Mouse (Mus musculus) liver, postnatal 0 days (tissue): ENCODE measurements around the gene AU040320. TPM values are rescaled to one million over a fixed set of nuclear protein-coding genes. Genes with fewer than 3 reads are reported as not detected.
A peak's percentile ranks its signal among the peaks of the same experiment; 100 is the strongest.

Experiments used
- ATAC-seq: fragments of 200-750 bp; cut with Nextera tagmentation; 2 replicates; pipeline ENCODE4 v1.8.0; 2017; ENCODE audit warnings: mild to moderate bottlenecking, moderate library complexity
- DNase-seq: peaks from one replicate; pipeline ENCODE4 v3.0.0-alpha.2; 2016
- H3K27ac ChIP-seq: fragments of 300-500 bp; sonication (generic); 2 replicates; pipeline ENCODE4 v1.5.1; 2014; ENCODE audit warnings: antibody characterized with exemption, moderate library complexity, mild to moderate bottlenecking, low read depth
- H3K27me3 ChIP-seq: fragments of 300-500 bp; sonication (generic); 2 replicates; pipeline ENCODE4 v1.6.1; 2014; ENCODE audit warnings: low read length, control low read depth, mixed read lengths; ENCODE audit not compliant: insufficient read depth
- H3K36me3 ChIP-seq: fragments of 300-500 bp; sonication (generic); replicated peaks from 2 replicates; pipeline ENCODE4 v1.6.1; 2014; ENCODE audit warnings: mild to moderate bottlenecking, control low read depth, low read length, moderate library complexity, mixed read lengths; ENCODE audit not compliant: insufficient read depth
- H3K4me1 ChIP-seq: fragments of 300-500 bp; sonication (generic); 2 replicates; pipeline ENCODE4 v1.6.1; 2014; ENCODE audit warnings: antibody characterized with exemption, mild to moderate bottlenecking, control low read depth; ENCODE audit not compliant: insufficient read depth
- H3K4me2 ChIP-seq: fragments of 300-500 bp; sonication (generic); 2 replicates; pipeline ENCODE4 v1.6.1; 2014; ENCODE audit warnings: low read depth, mild to moderate bottlenecking, low read length, moderate library complexity, mixed read lengths
- H3K4me3 ChIP-seq: fragments of 300-500 bp; sonication (generic); 2 replicates; pipeline ENCODE4 v1.5.1; 2014; ENCODE audit warnings: low read depth, low read length
- H3K9ac ChIP-seq: fragments of 300-500 bp; sonication (generic); replicated peaks from 2 replicates; pipeline ENCODE4 v1.6.1; 2014; ENCODE audit warnings: mild to moderate bottlenecking, moderate library complexity
- H3K9me3 ChIP-seq: fragments of 300-500 bp; sonication (generic); 2 replicates; pipeline ENCODE4 v1.6.1; 2016; ENCODE audit warnings: mild to moderate bottlenecking, control low read depth, low read length, mixed read lengths
- CTCF ChIP-seq: sonication (generic); IDR thresholded peaks from 2 replicates; pipeline ENCODE4 v1.5.1; 2016; ENCODE audit warnings: antibody characterized with exemption, low read depth
- EP300 ChIP-seq: IDR thresholded peaks from 2 replicates; pipeline ENCODE4 v1.6.1; 2016; ENCODE audit warnings: antibody characterized with exemption, low read depth, mild to moderate bottlenecking
- WGBS: fragments of 180-500 bp; shearing (Covaris S2); extraction: QIAGEN DNeasy Blood & Tissue Kit; methylation state at CpG from one replicate; pipeline ENCODE4 v1.1.7; 2014; ENCODE audit not compliant: insufficient replicate concordance; 5-methylcytosine and 5-hydroxymethylcytosine counted together
- polyA plus RNA-seq: library from polyadenylated mRNA; unstranded; fragments of >200 nt; fragmentation: Nextera tagmentation; extraction: Ambion mirVana; gene quantifications from 2 replicates; pipeline ENCODE4 v1.2.1, GENCODE M21; 2015

Gene AU040320
- polyA plus RNA-seq, 1 experiment from 2014 or later = 9.5 TPM

DNA sequence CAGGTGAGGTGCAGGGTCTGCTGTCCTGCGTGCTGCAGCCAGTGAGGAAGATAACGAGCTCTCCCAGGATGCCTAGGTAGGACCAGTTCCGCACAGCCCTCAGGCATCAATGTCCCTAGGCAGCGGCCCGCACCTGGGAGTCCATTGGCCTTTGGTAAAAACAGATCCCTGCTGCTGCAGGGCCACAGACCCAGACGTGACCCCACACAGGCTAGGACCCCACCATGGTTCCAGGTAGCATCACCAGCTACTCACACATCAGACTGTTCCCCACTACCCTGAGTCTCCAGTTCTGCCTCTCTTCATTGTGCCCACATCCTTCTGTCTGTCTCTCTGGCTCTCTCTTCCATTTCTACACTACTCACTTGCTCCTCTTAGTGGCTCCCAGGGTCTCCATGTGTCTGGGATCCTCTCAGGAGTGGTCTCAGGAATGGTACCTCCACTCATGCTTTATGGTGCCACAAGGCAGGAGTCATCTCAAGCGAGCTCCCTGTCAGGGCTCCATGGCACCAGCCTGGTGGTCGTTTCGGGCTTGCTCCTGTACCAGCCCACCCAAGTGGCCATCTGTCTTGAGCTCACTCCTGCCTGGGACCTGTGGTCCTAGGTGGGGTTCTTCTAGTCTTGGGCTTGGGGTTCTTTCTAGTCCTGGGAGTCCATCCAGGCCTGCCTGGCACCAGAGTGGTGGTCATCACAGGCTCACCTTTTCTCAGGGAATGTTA lies 107.1 kb downstream of the AU040320 start:
- Histone ChIP-seq H3K27me3 (no peaks in the 10 kb centered on the region), H3K4me1 (no peaks in the 10 kb centered on the region), H3K4me2 (no peak overlapping the region), H3K27ac (no peak overlapping the region), H3K4me3 (no peak overlapping the region), H3K9ac (no peak overlapping the region), H3K36me3 (peaks cover 19% of the 10 kb centered on the region), H3K9me3 (no peaks in the 10 kb centered on the region)
- TF ChIP-seq CTCF (no peak), EP300 (no peak)
- ATAC-seq (no peak), DNase-seq (no peak)
- 89% methylated on average over 9 of the region's 9 CpGs for WGBS

DNA sequence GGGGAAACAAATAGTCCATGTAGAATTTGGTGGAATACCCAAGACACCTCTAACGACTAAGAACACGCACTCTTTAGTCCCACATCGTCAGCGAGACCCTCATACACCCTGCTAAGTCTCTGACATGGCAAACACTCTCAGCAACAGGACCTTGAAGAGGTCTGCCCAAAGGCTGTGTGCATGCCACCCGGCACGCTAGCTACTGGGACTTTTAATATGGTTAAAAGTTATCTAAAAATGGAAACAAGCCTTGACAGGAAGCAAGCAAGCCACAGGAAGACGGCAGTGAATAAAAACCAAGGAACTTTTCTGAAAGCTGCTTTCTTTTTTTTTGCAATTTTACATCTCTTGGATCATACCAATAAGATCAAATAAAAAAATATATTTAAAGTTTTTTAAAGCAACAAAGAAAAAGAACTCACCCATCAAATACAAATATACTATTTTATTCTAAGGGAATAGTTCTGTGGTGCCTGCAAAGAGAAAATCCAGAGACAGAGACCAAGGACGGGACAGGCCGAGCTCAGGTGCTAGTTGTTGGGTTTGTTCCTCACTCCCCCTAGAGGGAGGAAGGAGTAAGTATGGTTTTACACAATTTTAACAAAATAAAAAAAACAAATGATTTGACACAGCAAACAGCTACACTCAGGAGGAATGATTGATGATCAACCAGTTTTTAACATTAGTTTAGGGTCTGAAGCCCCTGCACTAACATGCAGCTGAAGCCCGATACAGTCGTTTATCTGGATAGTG lies 108.3 kb downstream of the AU040320 start:
- ATAC-seq (no peak), DNase-seq (no peak)
- Histone ChIP-seq H3K9ac (no peak overlapping the region), H3K9me3 (no peaks in the 10 kb centered on the region), H3K4me3 (no peak overlapping the region), H3K27me3 (no peaks in the 10 kb centered on the region), H3K27ac (no peak overlapping the region), H3K4me2 (no peak overlapping the region), H3K4me1 (no peaks in the 10 kb centered on the region), H3K36me3 (peaks cover 22% of the 10 kb centered on the region)
- 54% methylated on average over 11 of the region's 11 CpGs for WGBS
- TF ChIP-seq EP300 = no peak
- peak; percentile 43 for TF ChIP-seq CTCF

DNA sequence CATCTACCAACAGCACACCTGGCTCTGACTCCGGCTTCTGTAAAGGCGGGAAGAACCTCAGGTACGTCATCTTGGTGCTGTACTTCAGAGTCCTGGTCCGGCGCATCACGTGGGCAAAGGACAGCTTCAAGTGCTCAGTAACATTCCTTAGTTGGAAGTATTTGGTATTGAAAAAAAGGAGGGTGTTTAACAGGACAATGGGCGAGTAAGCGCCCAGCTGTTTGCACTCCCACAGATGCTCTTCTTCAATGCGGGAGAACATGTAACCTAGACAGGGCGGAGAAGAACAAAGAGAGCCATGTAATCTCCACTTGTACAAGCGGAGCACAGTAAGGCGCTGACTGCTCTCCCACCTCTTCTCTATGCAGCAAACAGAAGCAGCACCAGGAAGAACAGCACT lies 115.4 kb downstream of the AU040320 start:
- H3K4me2 ChIP-seq = no peak overlapping the region
- H3K36me3 ChIP-seq = peaks cover 22% of the 10 kb centered on the region
- H3K9me3 ChIP-seq = no peaks in the 10 kb centered on the region
- no peak overlapping the region for H3K4me3 ChIP-seq
- H3K27ac ChIP-seq = no peak overlapping the region
- 86% methylated on average over 12 of the region's 12 CpGs for WGBS
- no peaks in the 10 kb centered on the region for H3K27me3 ChIP-seq
- no peak for TF ChIP-seq CTCF
- TF ChIP-seq EP300 = no peak
- no peak overlapping the region for H3K9ac ChIP-seq
- no peaks in the 10 kb centered on the region for H3K4me1 ChIP-seq
- DNase-seq = no peak
- no peak for ATAC-seq

DNA sequence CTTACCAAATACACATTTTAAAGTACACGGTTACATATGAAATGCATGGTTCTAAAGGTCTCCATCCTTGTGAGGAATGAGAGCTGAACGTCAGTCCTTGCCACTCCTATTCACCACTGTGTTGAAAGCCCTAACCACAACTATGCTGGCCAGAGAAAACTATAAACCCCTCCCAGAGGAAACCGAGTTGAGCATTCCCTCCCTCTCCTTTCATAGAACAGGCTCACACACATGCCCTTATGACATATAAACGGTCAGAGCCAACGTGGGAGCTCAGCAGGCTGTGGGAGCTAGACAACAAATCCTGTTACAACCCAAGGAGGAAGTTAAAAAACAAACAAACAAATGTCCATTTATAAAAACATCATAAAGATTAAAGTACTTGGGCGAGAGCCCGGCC lies 119.4 kb downstream of the AU040320 start:
- Histone ChIP-seq H3K9me3 (no peaks in the 10 kb centered on the region), H3K27ac (no peak overlapping the region), H3K4me3 (no peak overlapping the region), H3K36me3 (peaks cover 14% of the 10 kb centered on the region; the same call in 1 of the 2 replicates), H3K4me1 (no peaks in the 10 kb centered on the region), H3K4me2 (no peak overlapping the region), H3K27me3 (no peaks in the 10 kb centered on the region), H3K9ac (no peak overlapping the region)
- 69% methylated on average over 7 of the region's 7 CpGs for WGBS
- ATAC-seq = no peak
- DNase-seq = no peak
- no peak for TF ChIP-seq CTCF
- TF ChIP-seq EP300 = no peak

DNA sequence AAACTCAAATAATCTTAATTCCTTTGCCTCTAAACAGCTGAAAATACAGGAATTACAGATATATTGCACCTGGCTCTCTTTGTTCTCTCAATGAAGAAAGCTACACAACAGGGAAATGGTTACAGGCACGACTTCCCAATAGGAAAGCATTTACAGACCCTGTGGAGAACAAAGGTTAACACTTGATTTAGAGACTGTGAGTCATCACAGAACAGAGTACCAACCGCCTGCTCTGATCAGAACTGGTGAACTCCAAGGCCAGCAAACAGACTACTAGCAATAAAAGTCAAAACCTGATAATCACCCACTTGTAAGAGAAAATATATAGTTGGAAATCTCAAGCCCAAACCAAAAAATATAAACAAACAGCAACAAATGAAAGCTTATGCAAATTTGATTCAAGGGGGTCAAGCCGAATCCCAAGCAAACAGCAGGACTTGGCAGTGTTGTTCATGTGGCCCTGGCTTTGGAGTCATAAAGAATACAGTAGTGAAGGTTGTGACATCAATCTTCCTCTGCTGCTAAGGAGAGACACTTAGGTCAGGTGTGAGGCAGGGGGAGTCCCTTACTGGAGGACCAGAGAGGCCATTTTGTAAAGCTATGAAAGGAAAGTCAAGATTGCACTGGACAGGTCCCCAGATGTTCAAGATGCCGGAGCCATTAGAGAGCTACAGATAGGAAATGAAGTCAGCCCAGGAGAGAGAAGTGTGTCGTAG lies 126.4 kb downstream of the AU040320 start:
- no peak overlapping the region for H3K4me3 ChIP-seq
- DNase-seq (no peak), ATAC-seq (no peak)
- no peaks in the 10 kb centered on the region for H3K27me3 ChIP-seq
- WGBS = 74% methylated on average over 5 of the region's 5 CpGs
- TF ChIP-seq EP300 (no peak), CTCF (no peak)
- no peak overlapping the region for H3K27ac ChIP-seq
- no peak overlapping the region for H3K4me2 ChIP-seq
- peaks cover 20% of the 10 kb centered on the region; the same call in 1 of the 2 replicates for H3K36me3 ChIP-seq
- no peaks in the 10 kb centered on the region for H3K4me1 ChIP-seq
- H3K9me3 ChIP-seq = no peaks in the 10 kb centered on the region
- no peak overlapping the region for H3K9ac ChIP-seq

DNA sequence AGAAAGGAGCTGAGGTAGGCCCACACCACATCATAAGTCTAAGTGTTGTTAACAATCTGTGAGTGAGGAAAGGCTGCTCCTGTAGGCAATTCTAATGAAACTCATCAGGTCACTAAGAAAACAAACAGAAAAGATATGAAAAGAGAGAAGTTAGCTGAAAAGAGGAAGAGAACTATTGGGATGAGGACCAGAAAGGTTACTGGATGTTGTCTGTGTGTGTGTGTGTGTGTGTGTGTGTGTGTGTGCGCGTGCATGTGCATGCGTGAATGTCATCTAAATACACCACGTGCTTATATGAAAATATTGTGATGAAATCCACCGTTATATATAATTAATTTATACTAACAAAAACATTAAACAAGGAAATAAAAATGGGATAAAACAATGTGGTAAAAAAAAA lies 130.3 kb downstream of the AU040320 start:
- no peaks in the 10 kb centered on the region for H3K4me1 ChIP-seq
- no peak overlapping the region for H3K9ac ChIP-seq
- no peaks in the 10 kb centered on the region for H3K9me3 ChIP-seq
- H3K27ac ChIP-seq = no peak overlapping the region
- WGBS = 86% methylated on average over 5 of the region's 5 CpGs
- no peak overlapping the region for H3K4me3 ChIP-seq
- no peaks in the 10 kb centered on the region for H3K27me3 ChIP-seq
- H3K4me2 ChIP-seq = no peak overlapping the region
- TF ChIP-seq EP300 = no peak
- TF ChIP-seq CTCF = no peak
- H3K36me3 ChIP-seq = peaks cover 28% of the 10 kb centered on the region
- ATAC-seq (no peak), DNase-seq (no peak)
